In the genomic region with DNA sequence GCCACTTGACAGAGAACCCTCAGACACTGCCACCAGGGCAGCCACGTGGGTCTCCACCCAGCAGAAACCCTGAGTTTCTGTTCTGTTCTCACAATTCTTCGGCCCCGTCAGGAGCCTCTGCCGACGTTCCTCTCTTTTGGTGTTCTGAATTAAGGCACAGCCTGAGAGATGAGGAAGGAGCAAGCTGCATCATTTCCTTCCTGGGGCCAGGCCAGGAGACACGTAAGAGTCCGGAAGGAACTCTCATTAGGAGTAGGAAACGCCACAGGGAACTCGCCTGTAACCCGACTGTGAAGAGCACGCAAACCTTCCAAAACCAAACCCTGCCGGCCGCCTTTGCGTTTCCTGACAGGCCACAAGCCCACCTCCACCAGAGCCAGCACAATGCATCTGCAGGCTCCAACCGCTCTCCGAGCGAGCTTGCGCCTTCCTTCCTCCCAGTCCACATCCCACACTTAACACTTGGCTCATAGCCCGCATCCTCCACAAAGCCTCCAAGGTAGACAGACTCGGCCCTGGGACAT, we compare ENCODE assay signal across 8 mouse cellular contexts. TPM values are rescaled to one million over a fixed set of nuclear protein-coding genes. Genes with fewer than 3 reads are reported as not detected.
DNase-seq lines count a peak whose midpoint lies in the region; ATAC-seq and TF ChIP-seq lines count a peak whose summit lies in the region.

No protein-coding gene starts in this region.

- no peak overlapping the region for H3K4me2 ChIP-seq in hindbrain, embryonic 12.5 days (replicated peaks)

- no peaks in the 10 kb centered on the region for H3K9me3 ChIP-seq in hindbrain, embryonic 12.5 days (replicated peaks)

- 41% methylated on average over 20 of the region's 20 CpGs for WGBS in lung, adult 2 months
- WGBS in hindbrain, embryonic 12.5 days = 84% methylated on average over 20 of the region's 20 CpGs

- no peak overlapping the region for H3K9ac ChIP-seq in hindbrain, embryonic 12.5 days

- TF ChIP-seq POLR2A in lung, adult 2 months (IDR thresholded peaks at IDR 0.05; ENCODE audit: borderline replicate concordance, extremely low read depth, low read depth, low read length) = peak; percentile 25; the same call in 1 of the 2 replicates

- peak; percentile 19 for DNase-seq in right cerebral cortex, adult 18-20 months
- DNase-seq in right cerebral cortex, postnatal 4 days = no peak
- peak; percentile 82 for DNase-seq in gastrocnemius, adult 2 months
- DNase-seq in kidney, adult 18-20 months = peak; percentile 82
- DNase-seq in lung, adult 2 months = peak; percentile 60
- peak; percentile 18 to 39 for DNase-seq in spleen, postnatal 10 days (ENCODE audit: low spot score in 2 of 2)

- no peak for TF ChIP-seq CTCF in gastrocnemius, adult 2 months (IDR thresholded peaks at IDR 0.05)
- TF ChIP-seq CTCF in lung, adult 2 months (IDR thresholded peaks at IDR 0.05; ENCODE audit: insufficient read depth, low read length) = no peak

- peak overlapping the region; percentile 87 for H3K27ac ChIP-seq in gastrocnemius, adult 2 months
- no peak overlapping the region for H3K27ac ChIP-seq in hindbrain, embryonic 12.5 days

- H3K36me3 ChIP-seq in hindbrain, embryonic 12.5 days = no peaks in the 10 kb centered on the region

- intact Hi-C loops in gastrocnemius, adult 2 months (cut with DNase I) = no loop called here

- peaks cover 5% of the 10 kb centered on the region for H3K4me1 ChIP-seq in lung, adult 2 months (ENCODE audit: control insufficient read depth, insufficient read depth, low read length)
- H3K4me1 ChIP-seq in hindbrain, embryonic 12.5 days = no peaks in the 10 kb centered on the region

- H3K4me3 ChIP-seq in gastrocnemius, adult 2 months = peak overlapping the region; percentile 59
- no peak overlapping the region for H3K4me3 ChIP-seq in lung, adult 2 months (replicated peaks; ENCODE audit: extremely low read depth, low read depth, low read length)
- no peak overlapping the region for H3K4me3 ChIP-seq in hindbrain, embryonic 12.5 days

- H3K27me3 ChIP-seq in hindbrain, embryonic 12.5 days = no peaks in the 10 kb centered on the region

- ATAC-seq in hindbrain, embryonic 12.5 days (ENCODE audit: low FRiP score) = no peak
- no peak for ATAC-seq in inflammation-experienced regulatory T-cells, adult 6 months

RNA-seq across cellular contexts. Expression of a gene that starts 44.7 kb away (rescaled TPM):
- total RNA-seq in gastrocnemius, adult 2 months (2021) = 10 to 100 TPM; 11.8 to 16.9 TPM
- 71.7 and 106 TPM in 2 replicates for polyA plus RNA-seq in lung, adult 2 months (2012; rRNA removed)
- 31.4 and 32.0 TPM in 2 replicates for polyA plus RNA-seq in hindbrain, embryonic 12.5 days (2016; fragmentation: Nextera tagmentation; extraction: Ambion mirVana)
- polyA plus RNA-seq in inflammation-experienced regulatory T-cells, adult 6 months (2017; shearing (Covaris generic)) = under 1 TPM in 1 of 3 experiments, not detected in 2; 0.06 TPM

Comparison
In these comparisons a context has a peak if more than half of its experiments do, and no peak if none do; other contexts are left out.
1. RNA of a gene that starts 44.7 kb away (polyA plus RNA-seq): 71.7 to 106 TPM in lung, adult 2 months and 31.4 to 32.0 TPM in hindbrain, embryonic 12.5 days; 0.06 TPM in inflammation-experienced regulatory T-cells, adult 6 months; every median in the first group is over 10 times any median in the second.